Mouse (Mus musculus) forebrain, postnatal 0 days (tissue): Measurements from ENCODE around the gene Rnf26. TPM values are rescaled to one million over a fixed set of nuclear protein-coding genes. Genes with fewer than 3 reads are reported as not detected.

ENCODE experiments used
- ATAC-seq: fragments of 200-750 bp; cut with Nextera tagmentation; 2 replicates; pipeline ENCODE4 v1.8.0; 2017; ENCODE audit warnings: mild to moderate bottlenecking, moderate library complexity
- DNase-seq: peaks from one replicate; pipeline ENCODE4 v3.0.0-alpha.2; 2015
- H3K27ac ChIP-seq: fragments of 300-500 bp; sonication (generic); 2 replicates; pipeline ENCODE4 v1.5.1; 2014; ENCODE audit warnings: low read depth, mild to moderate bottlenecking, antibody characterized with exemption, low read length, moderate library complexity, mixed read lengths
- H3K27me3 ChIP-seq: fragments of 300-500 bp; sonication (generic); 2 replicates; pipeline ENCODE4 v1.6.1; 2014; ENCODE audit warnings: mild to moderate bottlenecking, low read length, mixed read lengths; ENCODE audit not compliant: insufficient read depth
- H3K36me3 ChIP-seq: fragments of 300-500 bp; sonication (generic); 2 replicates; pipeline ENCODE4 v1.6.1; 2014; ENCODE audit warnings: mild to moderate bottlenecking, moderate library complexity; ENCODE audit not compliant: insufficient read depth
- H3K4me1 ChIP-seq: fragments of 300-500 bp; sonication (generic); 2 replicates; pipeline ENCODE4 v1.6.1; 2014; ENCODE audit warnings: antibody characterized with exemption; ENCODE audit not compliant: insufficient read depth
- H3K4me2 ChIP-seq: fragments of 300-500 bp; sonication (generic); 2 replicates; pipeline ENCODE4 v1.6.1; 2014; ENCODE audit warnings: low read depth, mild to moderate bottlenecking, moderate library complexity
- H3K4me3 ChIP-seq: fragments of 300-500 bp; sonication (generic); 2 replicates; pipeline ENCODE4 v1.5.1; 2014; ENCODE audit warnings: low read depth, low read length, mixed read lengths
- H3K9ac ChIP-seq: fragments of 300-500 bp; sonication (generic); 2 replicates; pipeline ENCODE4 v1.6.1; 2014; ENCODE audit warnings: mild to moderate bottlenecking
- H3K9me3 ChIP-seq: fragments of 300-500 bp; sonication (generic); 2 replicates; pipeline ENCODE4 v1.6.1; 2016; ENCODE audit warnings: low read length
- CTCF ChIP-seq: sonication (generic); IDR thresholded peaks from 2 replicates; pipeline ENCODE4 v1.5.1; 2016; ENCODE audit warnings: antibody characterized with exemption, control low read depth, low read depth
- WGBS: fragments of 180-500 bp; shearing (Covaris S2); extraction: QIAGEN DNeasy Blood & Tissue Kit; methylation state at CpG from one replicate; pipeline ENCODE4 v1.1.7; 2014; 5-methylcytosine and 5-hydroxymethylcytosine counted together
- polyA plus RNA-seq: library from polyadenylated mRNA; unstranded; fragments of >200 nt; fragmentation: Nextera tagmentation; extraction: Ambion mirVana; gene quantifications from 2 replicates; pipeline ENCODE4 v1.2.1, GENCODE M21; 2015
- total RNA-seq: library from RNA; depleted of rRNA; stranded (reverse); fragments of >200 nt; gene quantifications from 2 replicates; pipeline ENCODE4 v1.2.3, GENCODE M21; 2014

Rnf26 gene
- total and polyA plus RNA-seq, 2 experiments from 2014 or later = 16.0 to 38.8 TPM

DNA sequence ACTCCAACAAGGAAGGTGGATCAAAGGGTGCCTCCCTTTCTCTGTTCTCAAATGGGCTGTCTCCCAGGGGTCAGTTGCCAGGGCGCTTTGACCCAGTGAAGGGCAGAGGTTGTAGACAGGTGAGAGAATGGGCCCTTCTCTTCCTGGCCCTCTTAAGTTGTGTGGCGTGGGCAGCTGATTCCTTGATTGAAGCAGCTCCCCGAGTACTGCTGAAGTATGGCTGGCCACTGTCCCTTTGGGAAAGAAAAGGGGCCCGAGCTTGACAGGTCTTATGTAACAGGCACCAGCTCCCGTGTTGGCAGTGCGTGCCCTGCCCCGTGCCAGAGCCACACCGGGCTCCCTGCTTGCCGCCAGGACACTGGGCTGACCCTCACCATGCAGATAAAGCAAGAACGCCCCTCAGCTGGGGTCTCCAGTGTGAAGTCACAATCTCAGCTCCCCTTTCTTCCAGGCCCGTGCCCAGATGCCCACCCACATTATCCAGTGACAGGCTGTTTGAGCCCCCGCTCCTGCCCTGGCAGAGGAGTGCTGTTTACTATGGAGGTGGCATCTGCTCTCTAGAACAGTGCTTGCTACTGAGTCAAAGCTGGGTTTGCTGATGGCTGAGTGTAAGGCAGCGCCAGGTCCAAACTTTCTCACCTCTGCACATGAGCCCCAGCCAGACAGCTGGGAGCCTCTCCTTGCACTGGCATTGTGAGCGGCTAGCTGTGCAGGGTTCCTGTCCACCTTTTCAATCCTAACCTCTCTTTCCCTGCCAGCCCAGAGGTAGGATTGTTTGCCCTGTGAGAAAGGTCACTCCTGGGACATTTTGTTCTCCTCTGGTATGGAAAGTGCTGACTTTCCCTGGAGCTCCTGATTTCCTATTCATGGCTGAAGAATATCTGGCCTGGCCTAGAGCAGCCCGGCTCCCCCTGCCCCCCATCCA lies 27.3 kb downstream of the Rnf26 start:
- WGBS = 51% methylated on average over 15 of the region's 15 CpGs
- TF ChIP-seq CTCF = no peak
- Histone ChIP-seq H3K27me3 (no peaks in the 10 kb centered on the region), H3K4me2 (peak overlapping the region; percentile 100), H3K9me3 (no peaks in the 10 kb centered on the region), H3K4me1 (peaks cover 17% of the 10 kb centered on the region; the same call in 1 of the 2 replicates), H3K9ac (no peak overlapping the region), H3K27ac (no peak overlapping the region), H3K36me3 (peaks cover 1% of the 10 kb centered on the region; the same call in 1 of the 2 replicates), H3K4me3 (peak overlapping the region; percentile 53; the same call in 1 of the 2 replicates)
- DNase-seq (no peak), ATAC-seq (no peak)

DNA sequence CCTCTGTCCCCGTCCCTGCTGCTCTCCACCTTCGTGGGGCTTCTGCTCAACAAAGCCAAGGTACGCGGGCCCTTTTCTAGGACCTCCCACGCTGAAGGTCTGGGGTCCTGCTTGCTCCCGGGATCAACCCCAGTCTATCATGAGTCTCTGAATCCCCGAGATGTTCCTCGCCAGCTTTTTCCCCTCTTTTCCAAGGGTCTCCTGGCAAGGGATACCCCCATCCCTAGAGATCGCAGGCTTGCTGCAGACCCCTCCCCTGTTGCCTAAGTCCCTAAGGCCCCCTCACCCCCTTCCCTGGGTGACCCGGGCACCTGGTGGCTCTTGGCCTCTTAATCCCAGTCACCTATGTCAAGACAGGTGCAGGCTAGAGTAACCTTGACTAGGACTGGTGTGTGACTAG lies 28.0 kb downstream of the Rnf26 start:
- H3K27me3 ChIP-seq = no peaks in the 10 kb centered on the region
- H3K4me3 ChIP-seq = peak overlapping the region; percentile 53
- H3K27ac ChIP-seq = no peak overlapping the region
- TF ChIP-seq CTCF = no peak
- no peaks in the 10 kb centered on the region for H3K9me3 ChIP-seq
- peaks cover 17% of the 10 kb centered on the region; the same call in 1 of the 2 replicates for H3K4me1 ChIP-seq
- ATAC-seq (no peak), DNase-seq (no peak)
- peak overlapping the region; percentile 61 for H3K9ac ChIP-seq
- H3K36me3 ChIP-seq = no peaks in the 10 kb centered on the region
- H3K4me2 ChIP-seq = peak overlapping the region; percentile 100
- WGBS = 5% methylated on average over 10 of the region's 10 CpGs

DNA sequence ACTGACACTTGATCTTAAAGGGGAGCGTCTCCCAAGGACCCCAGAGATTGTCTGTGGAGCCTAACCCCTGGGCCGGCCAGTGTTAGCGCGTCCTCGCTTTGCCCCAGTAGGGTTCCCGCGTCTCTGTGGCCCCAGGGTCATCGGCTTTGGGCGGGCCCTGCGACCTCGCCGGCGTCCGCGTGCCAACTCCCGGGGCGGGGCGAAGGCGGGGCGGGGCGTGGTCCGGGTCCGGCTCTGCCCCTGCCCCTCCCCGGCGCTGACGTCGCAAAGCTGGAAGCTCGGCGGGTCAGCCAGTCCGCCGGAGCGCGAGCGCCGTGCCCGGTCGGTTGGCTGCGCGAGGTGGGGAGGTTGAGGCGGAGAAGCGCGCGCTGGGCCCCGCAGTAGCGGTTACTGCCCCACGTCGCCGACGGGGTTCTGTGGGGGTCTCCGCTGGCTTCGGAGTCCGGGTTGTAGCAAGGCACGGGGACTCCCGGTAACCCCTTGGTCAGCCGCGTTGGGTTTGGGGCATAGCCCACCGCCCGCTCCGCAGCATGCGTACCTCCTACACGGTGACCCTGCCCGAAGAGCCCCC lies 28.6 kb downstream of the Rnf26 start:
- TF ChIP-seq CTCF = no peak

DNA sequence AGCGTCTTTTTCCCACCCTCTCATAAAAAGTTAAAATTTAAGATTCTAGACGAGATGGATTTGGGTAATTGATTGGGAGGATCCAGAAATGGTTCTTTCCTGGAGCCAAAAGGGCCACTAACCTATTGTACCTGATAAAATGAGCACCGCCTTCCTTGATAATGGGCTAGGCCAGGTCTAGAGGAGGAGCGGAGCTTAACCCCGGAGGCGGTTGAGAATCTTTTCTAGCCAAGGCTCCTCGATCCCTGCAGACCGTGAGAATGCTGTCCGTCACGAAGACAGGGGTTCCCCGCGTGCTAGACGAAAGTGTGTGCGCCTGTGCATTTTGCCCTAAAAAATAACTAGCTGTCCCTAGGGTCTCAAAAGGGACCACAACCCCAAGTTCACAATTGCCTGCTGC lies 29.1 kb downstream of the Rnf26 start:
- H3K4me2 ChIP-seq = peak overlapping the region; percentile 100
- no peak for TF ChIP-seq CTCF
- H3K9ac ChIP-seq = peak overlapping the region; percentile 61
- H3K27me3 ChIP-seq = no peaks in the 10 kb centered on the region
- H3K4me3 ChIP-seq = peak overlapping the region; percentile 53
- WGBS = 3% methylated on average over 14 of the region's 14 CpGs
- H3K9me3 ChIP-seq = no peaks in the 10 kb centered on the region
- DNase-seq (no peak), ATAC-seq (no peak)
- H3K27ac ChIP-seq = peak overlapping the region; percentile 35; the same call in 1 of the 2 replicates
- H3K36me3 ChIP-seq = no peaks in the 10 kb centered on the region
- peaks cover 17% of the 10 kb centered on the region; the same call in 1 of the 2 replicates for H3K4me1 ChIP-seq

More for the DNA sequence above, 28.6 kb downstream of the Rnf26 start:
- WGBS = under 1% methylated on average over 61 of the region's 62 CpGs
- Histone ChIP-seq H3K4me3 (peak overlapping the region; percentile 53), H3K4me2 (peak overlapping the region; percentile 100), H3K9ac (peak overlapping the region; percentile 61), H3K36me3 (no peaks in the 10 kb centered on the region), H3K27ac (no peak overlapping the region), H3K9me3 (no peaks in the 10 kb centered on the region), H3K4me1 (peaks cover 17% of the 10 kb centered on the region; the same call in 1 of the 2 replicates), H3K27me3 (no peaks in the 10 kb centered on the region)
- ATAC-seq = peak; percentile 10; the same call in 1 of the 2 replicates
- DNase-seq = no peak

DNA sequence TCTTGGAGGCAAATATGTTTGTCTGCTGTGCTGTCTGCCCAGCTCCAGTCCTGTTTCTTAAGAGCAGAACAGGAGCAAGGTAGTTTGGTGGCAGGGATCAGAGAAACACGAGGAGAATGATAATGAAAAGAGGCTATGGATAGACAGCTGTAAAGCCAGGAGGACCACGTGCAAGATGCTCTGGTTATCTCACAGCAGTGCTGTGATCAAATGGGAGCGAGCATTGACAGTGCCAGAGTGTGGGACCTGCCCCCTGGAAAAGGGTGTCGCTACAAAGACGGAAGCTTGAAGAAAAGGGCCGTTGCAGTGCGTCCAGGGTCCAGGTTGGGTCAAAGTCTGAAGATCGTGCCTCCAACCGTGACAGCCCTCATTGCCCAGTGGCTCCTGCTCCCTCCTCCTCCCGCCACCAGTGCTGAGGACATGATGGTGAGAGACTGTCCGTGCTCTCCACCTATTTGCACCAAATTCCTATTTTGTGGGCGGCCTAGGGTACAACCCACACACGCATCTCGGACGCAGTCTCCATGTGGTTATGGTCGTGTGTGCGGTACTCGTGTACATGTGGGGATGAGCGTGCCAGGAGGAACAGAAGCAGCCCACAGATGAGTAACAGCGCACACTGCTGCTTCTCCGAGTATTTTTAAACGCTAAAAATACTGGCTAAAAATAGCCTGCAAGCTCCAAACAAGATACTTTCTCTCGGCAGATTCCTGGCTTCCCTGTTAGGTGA lies 29.8 kb downstream of the Rnf26 start:
- ATAC-seq (peak; percentile 73), DNase-seq (peak; percentile 78)
- Histone ChIP-seq H3K27me3 (no peaks in the 10 kb centered on the region), H3K36me3 (no peaks in the 10 kb centered on the region), H3K9me3 (no peaks in the 10 kb centered on the region), H3K4me1 (peaks cover 15% of the 10 kb centered on the region; the same call in 1 of the 2 replicates), H3K27ac (peak overlapping the region; percentile 64), H3K4me3 (peak overlapping the region; percentile 53), H3K4me2 (peak overlapping the region; percentile 100), H3K9ac (0 out of 2 replicates have a peak overlapping the region, but pooled peaks have one; percentile 61)
- WGBS = 17% methylated on average over 23 of the region's 23 CpGs
- TF ChIP-seq CTCF = no peak

DNA sequence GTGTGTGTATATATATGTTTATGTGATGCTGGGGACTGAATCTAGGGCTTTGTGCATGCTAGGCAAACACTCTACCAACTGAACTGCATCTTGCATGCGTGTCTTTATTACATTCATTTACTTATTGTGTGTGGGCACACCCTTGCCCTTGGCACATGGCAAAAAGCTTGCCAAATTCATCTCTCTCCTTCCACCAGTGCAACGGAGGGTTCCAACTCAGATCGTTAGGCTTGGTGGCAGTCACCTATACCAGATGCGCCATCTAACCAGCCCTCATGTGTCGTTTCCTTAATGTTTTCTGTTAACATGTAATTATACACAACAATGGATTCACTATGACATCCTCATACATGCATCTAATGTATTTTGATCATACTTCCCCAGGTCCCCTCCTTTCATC lies 31.1 kb downstream of the Rnf26 start:
- ATAC-seq (no peak), DNase-seq (no peak)
- Histone ChIP-seq H3K27me3 (no peaks in the 10 kb centered on the region), H3K4me1 (peaks cover 15% of the 10 kb centered on the region; the same call in 1 of the 2 replicates), H3K27ac (no peak overlapping the region), H3K36me3 (no peaks in the 10 kb centered on the region), H3K4me3 (no peak overlapping the region), H3K9ac (no peak overlapping the region), H3K9me3 (no peaks in the 10 kb centered on the region), H3K4me2 (no peak overlapping the region)
- WGBS = 76% methylated on average over 5 of the region's 5 CpGs
- TF ChIP-seq CTCF = no peak
